ENCODE assay signal across 19 mouse cellular contexts in the genomic region with DNA sequence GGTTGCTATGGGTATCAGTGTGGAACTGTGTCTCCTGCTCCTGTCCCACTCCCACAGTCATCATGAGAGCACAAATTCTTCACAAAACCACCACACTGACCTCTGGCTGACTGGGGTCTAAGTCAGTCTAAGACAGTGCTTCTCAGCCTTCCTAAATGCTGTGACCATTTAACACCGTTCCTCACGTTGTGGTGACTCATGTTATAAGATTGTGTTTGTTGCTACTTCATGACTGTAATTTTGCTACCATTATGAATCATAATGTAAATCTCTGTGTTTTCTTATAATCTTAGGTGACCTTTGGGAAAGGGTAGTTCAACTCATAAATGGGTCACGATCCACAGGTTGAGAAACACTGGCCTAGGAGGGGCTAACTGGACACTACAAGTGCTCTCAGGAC.
DNase-seq lines count a peak whose midpoint lies in the region; ATAC-seq and TF ChIP-seq lines count a peak whose summit lies in the region.
"Had no signal": no experiment of that assay in that cellular context is flagged by ENCODE, and none has a peak within 500 bp of the region (broad histone marks: within the 10 kb centered on the region; RNA-seq: fewer than 3 reads in every experiment).

No protein-coding gene starts in this region.

- peak; percentile 16 for DNase-seq in forebrain, embryonic 11.5 days (ENCODE audit: low spot score)
- no peak for DNase-seq in spleen, adult 2 months (ENCODE audit: low read depth in 1 of 2, low spot score in 2 of 2)
- DNase-seq in spleen, adult 12 weeks (ENCODE audit: low spot score): no peak
- DNase-seq in induced T-regulatory cell, adult 2 months (ENCODE audit: low read depth): peak; percentile 55
- no peak for DNase-seq in yolk sac, embryonic 10.5 days (ENCODE audit: low spot score)
- DNase-seq: adrenal gland, postnatal 10 days; B cell, adult 2 months; cerebellum, adult 11-12 months; gastrocnemius, postnatal 36 days; heart, postnatal 14 days; kidney, adult 11 months had no signal

- H3K4me1 ChIP-seq in forebrain, embryonic 11.5 days (replicated peaks; ENCODE audit: control insufficient read depth, insufficient read depth, low read length): peaks cover 17% of the 10 kb centered on the region; the same call in 1 of the 2 replicates
- peaks cover 20% of the 10 kb centered on the region for H3K4me1 ChIP-seq in forebrain, embryonic 13.5 days
- peaks cover 11% of the 10 kb centered on the region; the same call in 1 of the 2 replicates for H3K4me1 ChIP-seq in spleen, adult 2 months (ENCODE audit: control insufficient read depth, insufficient read depth, insufficient read length)
- peaks cover 26% of the 10 kb centered on the region for H3K4me1 ChIP-seq in hindbrain, embryonic 12.5 days

- H3K27ac ChIP-seq in forebrain, embryonic 11.5 days (ENCODE audit: low read depth, low read length): no peak overlapping the region
- H3K27ac ChIP-seq in forebrain, embryonic 13.5 days: no peak overlapping the region
- H3K27ac ChIP-seq in spleen, adult 2 months (ENCODE audit: insufficient read depth, low read length): peak overlapping the region; percentile 53; the same call in 1 of the 2 replicates
- H3K27ac ChIP-seq in hindbrain, embryonic 12.5 days: no peak overlapping the region
- H3K27ac ChIP-seq: heart, embryonic 15.5 days; hindbrain, embryonic 14.5 days had no signal

- H3K79me2 ChIP-seq in C2C12 (ENCODE audit: control insufficient read depth, insufficient read depth): no peaks in the 10 kb centered on the region

- H3K4me2 ChIP-seq in forebrain, embryonic 11.5 days (ENCODE audit: low read depth, low read length, severe bottlenecking): no peak overlapping the region
- no peak overlapping the region for H3K4me2 ChIP-seq in forebrain, embryonic 13.5 days
- H3K4me2 ChIP-seq in hindbrain, embryonic 12.5 days (replicated peaks): no peak overlapping the region
- H3K4me2 ChIP-seq: heart, embryonic 11.5 days; heart, embryonic 15.5 days; hindbrain, embryonic 14.5 days had no signal

- H3ac ChIP-seq in C2C12 (ENCODE audit: control insufficient read depth, insufficient read length, low read depth): no peak overlapping the region

- WGBS in forebrain, embryonic 11.5 days: 89% methylated on average over 3 of the region's 3 CpGs
- WGBS in forebrain, embryonic 13.5 days: 93% methylated on average over 3 of the region's 3 CpGs
- 87% methylated on average over 3 of the region's 3 CpGs for WGBS in spleen, adult 2 months
- WGBS in hindbrain, embryonic 12.5 days: 85% methylated on average over 3 of the region's 3 CpGs

- no peak overlapping the region for H3K4me3 ChIP-seq in forebrain, embryonic 11.5 days (ENCODE audit: low read depth, low read length)
- no peak overlapping the region for H3K4me3 ChIP-seq in forebrain, embryonic 13.5 days
- H3K4me3 ChIP-seq in spleen, adult 2 months (ENCODE audit: extremely low read depth, insufficient read depth, insufficient read length): no peak overlapping the region
- no peak overlapping the region for H3K4me3 ChIP-seq in C2C12 (ENCODE audit: insufficient read depth, poor library complexity, severe bottlenecking)
- no peak overlapping the region for H3K4me3 ChIP-seq in hindbrain, embryonic 12.5 days
- H3K4me3 ChIP-seq: forebrain, embryonic 15.5 days; heart, embryonic 15.5 days had no signal

- peaks cover 2% of the 10 kb centered on the region for H3K27me3 ChIP-seq in forebrain, embryonic 11.5 days (ENCODE audit: control insufficient read depth, insufficient read depth, low read length)
- H3K27me3 ChIP-seq in forebrain, embryonic 13.5 days: no peaks in the 10 kb centered on the region
- no peaks in the 10 kb centered on the region for H3K27me3 ChIP-seq in spleen, adult 2 months (ENCODE audit: control insufficient read depth, insufficient read depth, low read length)
- H3K27me3 ChIP-seq in C2C12 (ENCODE audit: control insufficient read depth, insufficient read depth, insufficient read length): no peaks in the 10 kb centered on the region
- no peaks in the 10 kb centered on the region for H3K27me3 ChIP-seq in hindbrain, embryonic 12.5 days
- H3K27me3 ChIP-seq: forebrain, embryonic 15.5 days; heart, embryonic 15.5 days had no signal

- no peak for TF ChIP-seq CTCF in spleen, adult 2 months (IDR thresholded peaks at IDR 0.05; ENCODE audit: extremely low read depth, insufficient read depth, insufficient read length, insufficient replicate concordance)
- no peak for TF ChIP-seq CTCF in C2C12 (IDR thresholded peaks at IDR 0.05; ENCODE audit: control insufficient read depth, insufficient read depth, insufficient read length)

- no peak overlapping the region for H3K9ac ChIP-seq in forebrain, embryonic 11.5 days (ENCODE audit: low read length)
- no peak overlapping the region for H3K9ac ChIP-seq in forebrain, embryonic 13.5 days
- H3K9ac ChIP-seq in hindbrain, embryonic 12.5 days: no peak overlapping the region
- H3K9ac ChIP-seq: forebrain, embryonic 15.5 days; heart, embryonic 15.5 days; hindbrain, embryonic 14.5 days had no signal

- H3K9me3 ChIP-seq in forebrain, embryonic 11.5 days (ENCODE audit: control insufficient read depth, low read length): peaks cover 7% of the 10 kb centered on the region; the same call in 1 of the 2 replicates
- peaks cover 11% of the 10 kb centered on the region for H3K9me3 ChIP-seq in forebrain, embryonic 13.5 days (replicated peaks)
- peaks cover 17% of the 10 kb centered on the region for H3K9me3 ChIP-seq in hindbrain, embryonic 12.5 days (replicated peaks)
- H3K9me3 ChIP-seq: forebrain, embryonic 15.5 days had no signal

- H3K79me3 ChIP-seq in C2C12 (ENCODE audit: low read depth): no peaks in the 10 kb centered on the region

- no peaks in the 10 kb centered on the region for H3K36me3 ChIP-seq in forebrain, embryonic 11.5 days (ENCODE audit: control insufficient read depth, insufficient read depth, low read length)
- H3K36me3 ChIP-seq in forebrain, embryonic 13.5 days (ENCODE audit: poor library complexity, severe bottlenecking): no peaks in the 10 kb centered on the region
- H3K36me3 ChIP-seq in spleen, adult 2 months (ENCODE audit: control insufficient read depth, insufficient read depth, low read length): no peaks in the 10 kb centered on the region
- no peaks in the 10 kb centered on the region for H3K36me3 ChIP-seq in C2C12 (ENCODE audit: control insufficient read depth, insufficient read depth)
- no peaks in the 10 kb centered on the region for H3K36me3 ChIP-seq in hindbrain, embryonic 12.5 days
- H3K36me3 ChIP-seq: forebrain, embryonic 15.5 days; G1E; heart, embryonic 15.5 days had no signal

- no peak for TF ChIP-seq POLR2A in spleen, adult 2 months (IDR thresholded peaks at IDR 0.05; ENCODE audit: low read depth, low read length)

- no peak for ATAC-seq in forebrain, embryonic 11.5 days (replicated peaks; ENCODE audit: low FRiP score)
- no peak for ATAC-seq in forebrain, embryonic 13.5 days
- ATAC-seq in hindbrain, embryonic 12.5 days (ENCODE audit: low FRiP score): no peak

TF ChIP-seq in C2C12, 6 proteins besides CTCF, POLR2A, EP300 and RAD21:
- peak; percentile 25 for TF ChIP-seq MYOD1 (IDR thresholded peaks at IDR 0.05; ENCODE audit: control insufficient read depth, insufficient read length, low read depth)
- peak; percentile 65 for TF ChIP-seq FOSL1 (IDR thresholded peaks at IDR 0.05; ENCODE audit: insufficient read depth, low read length, poor library complexity, severe bottlenecking)
- no peak for TF ChIP-seq USF1 (IDR thresholded peaks at IDR 0.05; ENCODE audit: low read depth)
- no peak for TF ChIP-seq MYOG (IDR thresholded peaks at IDR 0.05; ENCODE audit: control insufficient read depth, extremely low read depth, insufficient read length)
- TF ChIP-seq CEBPB (IDR thresholded peaks at IDR 0.05; ENCODE audit: low read depth): peak; percentile 62
TF ChIP-seq in C2C12: peak in this region for 3.

Comparison
In these comparisons a context has a peak if more than half of its experiments do, and no peak if none do; other contexts are left out.
1. DNase-seq: peak in forebrain, embryonic 11.5 days (single experiment) and induced T-regulatory cell, adult 2 months (single experiment); none in spleen, adult 2 months (0 of 2), spleen, adult 12 weeks (single experiment) and yolk sac, embryonic 10.5 days (single experiment).